Mouse (Mus musculus) adrenal gland, postnatal 10 days (tissue): ENCODE measurements around the gene Tsc22d1. TPM values are rescaled to one million over a fixed set of nuclear protein-coding genes. Genes with fewer than 3 reads are reported as not detected.

Experiments used
- total RNA-seq, 2 experiments: library from RNA; stranded (reverse); gene quantifications; 2 replicates each; pipeline ENCODE4 v1.2.3; 2021

Tsc22d1 gene
- total RNA-seq, 2 experiments from 2014 or later = 737 to 939 TPM

Other genes with a start within 250 kb of the Tsc22d1 start
- gene Serp2, start 141.9 kb downstream of the Tsc22d1 start, total RNA-seq = 1 to 10 TPM; 7.2 to 9.6 TPM